Mouse (Mus musculus) intestine, postnatal 0 days (tissue): ENCODE measurements at regions not wholly inside any gene's neighbourhood (a gene's known extent, or its start where the extent isn't known, plus 50 kb on each side); places are given as distances from the start of the nearest gene placed in this dataset.

Experiments used
- ATAC-seq: fragments of 200-750 bp; cut with Nextera tagmentation; 2 replicates; pipeline ENCODE4 v1.8.0; 2017; ENCODE audit warnings: mild to moderate bottlenecking, moderate TSS enrichment, moderate library complexity
- H3K27ac ChIP-seq: fragments of 300-500 bp; sonication (generic); 2 replicates; pipeline ENCODE4 v1.5.1; 2014; ENCODE audit warnings: mild to moderate bottlenecking, low read depth, low read length, moderate library complexity
- H3K27me3 ChIP-seq: fragments of 300-500 bp; sonication (generic); replicated peaks from 2 replicates; pipeline ENCODE4 v1.6.1; 2014; ENCODE audit warnings: low read length, mixed read lengths; ENCODE audit not compliant: control insufficient read depth, insufficient read depth
- H3K36me3 ChIP-seq: fragments of 300-500 bp; sonication (generic); 2 replicates; pipeline ENCODE4 v1.6.1; 2014; ENCODE audit warnings: mild to moderate bottlenecking, moderate library complexity; ENCODE audit not compliant: control insufficient read depth, insufficient read depth
- H3K4me1 ChIP-seq: fragments of 300-500 bp; sonication (generic); replicated peaks from 2 replicates; pipeline ENCODE4 v1.6.1; 2014; ENCODE audit warnings: antibody characterized with exemption, low read length, mixed read lengths; ENCODE audit not compliant: control insufficient read depth, insufficient read depth
- H3K4me2 ChIP-seq: fragments of 300-500 bp; sonication (generic); replicated peaks from 2 replicates; pipeline ENCODE4 v1.6.1; 2014; ENCODE audit warnings: low read depth, mild to moderate bottlenecking, moderate library complexity
- H3K4me3 ChIP-seq: fragments of 300-500 bp; sonication (generic); 2 replicates; pipeline ENCODE4 v1.5.1; 2014; ENCODE audit warnings: low read depth, low read length
- H3K9ac ChIP-seq: fragments of 300-500 bp; sonication (generic); 2 replicates; pipeline ENCODE4 v1.6.1; 2014; ENCODE audit warnings: mild to moderate bottlenecking, low read depth, low read length
- H3K9me3 ChIP-seq: fragments of 300-500 bp; sonication (generic); 2 replicates; pipeline ENCODE4 v1.6.1; 2016; ENCODE audit warnings: mixed run types; ENCODE audit not compliant: control insufficient read depth
- CTCF ChIP-seq: sonication (generic); IDR thresholded peaks from 2 replicates; pipeline ENCODE4 v1.5.1; 2016; ENCODE audit warnings: low read depth, mild to moderate bottlenecking, control low read depth, antibody characterized with exemption, moderate library complexity
- WGBS: fragments of 180-500 bp; shearing (Covaris S2); extraction: QIAGEN DNeasy Blood & Tissue Kit; methylation state at CpG from one replicate; pipeline ENCODE4 v1.1.7; 2014; 5-methylcytosine and 5-hydroxymethylcytosine counted together

- WGBS, result 61% methylated on average over 2 of the region's 2 CpGs
- no peak overlapping the region for H3K4me3 ChIP-seq
- no peaks in the 10 kb centered on the region for H3K4me1 ChIP-seq
- no peak for TF ChIP-seq CTCF
- no peak overlapping the region for H3K27ac ChIP-seq
- no peaks in the 10 kb centered on the region for H3K27me3 ChIP-seq
- no peaks in the 10 kb centered on the region for H3K9me3 ChIP-seq
- H3K9ac ChIP-seq, result no peak overlapping the region
- no peaks in the 10 kb centered on the region for H3K36me3 ChIP-seq
- no peak for ATAC-seq
- no peak overlapping the region for H3K4me2 ChIP-seq
Observed at GRCm38 (mm10) chr13:84751576-84752490, 437.4 kb upstream of the Ccnh start.

DNA sequence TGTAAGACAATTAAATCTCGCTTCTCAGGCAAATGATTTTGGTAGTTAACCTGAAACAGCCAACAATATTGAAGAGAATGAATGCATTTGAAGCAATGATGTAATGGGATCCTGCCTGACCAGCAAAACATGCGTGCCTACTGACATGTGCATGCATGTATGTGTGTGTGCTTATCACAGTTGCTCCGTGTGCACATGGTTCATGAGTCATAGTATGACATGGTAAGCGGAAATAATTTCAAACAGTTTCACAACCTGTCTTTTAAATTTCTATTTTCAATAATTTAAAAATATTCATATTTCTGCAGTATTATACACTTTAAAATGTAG lies 436.8 kb upstream of the Ccnh start:
- WGBS, result 78% methylated on average over 4 of the region's 4 CpGs
- Histone ChIP-seq H3K4me1 (no peaks in the 10 kb centered on the region), H3K4me3 (no peak overlapping the region), H3K36me3 (no peaks in the 10 kb centered on the region), H3K4me2 (no peak overlapping the region), H3K27me3 (no peaks in the 10 kb centered on the region), H3K9me3 (no peaks in the 10 kb centered on the region), H3K9ac (no peak overlapping the region), H3K27ac (no peak overlapping the region)
- no peak for ATAC-seq
- no peak for TF ChIP-seq CTCF

GRCm38 (mm10) chr13:84753751-84754500 lies 435.3 kb upstream of the Ccnh start:
- H3K4me2 ChIP-seq, result no peak overlapping the region
- no peak for TF ChIP-seq CTCF
- H3K36me3 ChIP-seq, result no peaks in the 10 kb centered on the region
- no peak overlapping the region for H3K9ac ChIP-seq
- WGBS, result 77% methylated on average over 4 of the region's 4 CpGs
- ATAC-seq, result no peak
- no peaks in the 10 kb centered on the region for H3K9me3 ChIP-seq
- H3K4me3 ChIP-seq, result no peak overlapping the region
- H3K27me3 ChIP-seq, result no peaks in the 10 kb centered on the region
- no peaks in the 10 kb centered on the region for H3K4me1 ChIP-seq
- H3K27ac ChIP-seq, result no peak overlapping the region

DNA sequence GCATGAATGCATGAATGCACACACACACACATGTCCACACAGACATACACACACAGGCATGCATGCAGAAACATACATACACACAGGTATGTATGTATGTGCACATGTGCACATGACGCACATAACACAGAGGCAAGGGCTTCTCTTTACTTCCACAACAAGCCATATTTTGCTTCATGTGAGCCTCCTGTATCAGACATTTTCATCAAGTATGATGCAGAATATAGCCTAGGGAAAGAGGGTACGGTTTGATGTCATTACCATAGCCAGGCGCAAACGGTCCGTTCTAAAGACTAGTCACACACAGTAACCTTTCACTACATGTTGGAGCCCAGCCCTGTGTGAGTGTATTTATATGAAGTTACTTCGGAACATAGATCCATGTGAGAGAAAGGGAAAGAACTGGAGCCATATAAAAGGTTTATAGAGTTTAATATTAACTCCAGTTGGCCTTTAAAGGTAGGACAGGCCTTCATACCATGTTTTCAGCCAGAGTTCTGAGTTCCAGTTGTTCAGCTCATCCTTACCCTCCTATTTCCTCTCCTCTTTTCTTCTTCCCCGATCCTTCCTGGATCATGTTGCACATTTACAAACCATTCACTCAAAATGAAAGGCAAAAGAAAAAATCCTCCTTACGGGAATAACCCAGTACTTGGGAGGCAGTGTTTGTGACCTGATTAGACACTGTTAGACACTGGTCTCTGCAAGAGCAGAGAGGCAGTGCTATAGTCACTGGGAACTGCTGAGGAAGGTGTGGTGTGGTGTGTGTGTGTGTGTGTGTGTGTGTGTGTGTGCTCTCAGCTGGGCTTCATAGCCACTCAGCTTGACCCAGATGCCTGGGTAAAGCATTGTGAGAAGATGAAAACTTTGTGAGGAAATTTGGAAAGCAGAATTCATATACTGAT lies 434.1 kb upstream of the Ccnh start:
- no peak for ATAC-seq
- Histone ChIP-seq H3K27me3 (no peaks in the 10 kb centered on the region), H3K9me3 (no peaks in the 10 kb centered on the region), H3K36me3 (no peaks in the 10 kb centered on the region), H3K9ac (no peak overlapping the region), H3K4me3 (no peak overlapping the region), H3K4me2 (no peak overlapping the region), H3K27ac (no peak overlapping the region), H3K4me1 (no peaks in the 10 kb centered on the region)
- TF ChIP-seq CTCF, result no peak
- 85% methylated on average over 8 of the region's 8 CpGs for WGBS

DNA sequence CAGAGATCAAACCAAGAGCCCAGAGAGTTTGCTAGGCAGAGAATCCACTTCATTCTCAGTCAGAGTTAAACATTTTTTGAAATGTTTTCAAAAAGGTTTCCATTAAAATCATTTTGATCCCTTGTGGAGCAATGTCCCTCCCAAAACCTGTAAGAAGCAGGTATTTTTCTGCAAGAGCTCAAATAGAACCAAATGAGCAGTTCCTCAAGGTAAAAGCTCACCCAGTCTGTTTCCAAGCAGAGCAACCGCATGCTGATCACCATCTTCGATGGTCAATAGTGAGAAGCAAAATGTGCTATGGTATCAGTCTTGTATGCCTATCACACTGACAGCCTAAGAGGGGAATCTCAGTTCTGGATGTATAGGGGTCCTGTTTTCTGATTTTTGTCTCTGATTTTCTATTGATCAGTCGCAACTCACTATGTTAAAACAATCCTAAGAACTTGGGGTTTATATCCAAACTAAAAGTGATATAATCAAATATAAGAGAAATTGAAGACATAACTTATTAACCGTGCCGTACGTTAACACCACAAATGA lies 432.3 kb upstream of the Ccnh start:
- Histone ChIP-seq H3K9ac (no peak overlapping the region), H3K4me2 (no peak overlapping the region), H3K4me1 (no peaks in the 10 kb centered on the region), H3K4me3 (no peak overlapping the region), H3K36me3 (no peaks in the 10 kb centered on the region), H3K27me3 (no peaks in the 10 kb centered on the region), H3K27ac (no peak overlapping the region), H3K9me3 (no peaks in the 10 kb centered on the region)
- WGBS, result 90% methylated on average over 6 of the region's 6 CpGs
- ATAC-seq, result no peak
- no peak for TF ChIP-seq CTCF
